Mouse (Mus musculus): ENCODE results near the gene Olfr556. TPM values are rescaled to one million over a fixed set of nuclear protein-coding genes. Genes with fewer than 3 reads are reported as not detected.
"Not testable (repeated sequence)": the region's sequence is repeated elsewhere in the genome, so short reads cannot be mapped to it uniquely, and the experiment has no call there.

Gene Olfr556
- polyA plus RNA-seq (2014; fragmentation: Nextera tagmentation; extraction: Ambion mirVana), result not detected in 2 replicates

GRCm38 (mm10) chr7:102664599-102664998 lies at the start of gene Olfr556:
TSS of gene Olfr556 (plus strand) at chr7:102664899.
- Histone ChIP-seq H3K4me1 (replicated peaks; ENCODE audit: control insufficient read depth, insufficient read depth, low read length) (no peaks in the 10 kb centered on the region), H3K4me3 (ENCODE audit: low read depth, low read length) (no peak within 1 kb of the TSS), H3K36me3 (ENCODE audit: control insufficient read depth, insufficient read depth, low read length) (no peaks in the 10 kb centered on the region), H3K27me3 (replicated peaks; ENCODE audit: control insufficient read depth, insufficient read depth, low read length) (no peaks in the 10 kb centered on the region), H3K9me3 (ENCODE audit: control insufficient read depth, low read length) (no peaks in the 10 kb centered on the region), H3K27ac (ENCODE audit: low read depth) (no peak within 1 kb of the TSS), H3K9ac (ENCODE audit: low read length) (no peak within 1 kb of the TSS), H3K4me2 (ENCODE audit: low read length) (no peak within 1 kb of the TSS)
- DNase-seq (ENCODE audit: low spot score) (no peak), ATAC-seq (replicated peaks; ENCODE audit: low FRiP score, low TSS enrichment, low read depth) (no peak)
- 31% methylated on average over 3 of the region's 3 CpGs for WGBS

GRCm38 (mm10) chr7:102618118-102618517 lies 46.6 kb upstream of the Olfr556 start, which contains the start of gene Olfr553:
TSS of gene Olfr553 (minus strand) at chr7:102618218.
- Histone ChIP-seq H3K4me3 (ENCODE audit: low read depth, low read length) (no peak within 1 kb of the TSS), H3K4me2 (ENCODE audit: low read length) (no peak within 1 kb of the TSS), H3K27ac (ENCODE audit: low read depth) (no peak within 1 kb of the TSS), H3K9ac (ENCODE audit: low read length) (no peak within 1 kb of the TSS), H3K4me1 (replicated peaks; ENCODE audit: control insufficient read depth, insufficient read depth, low read length) (no peaks in the 10 kb centered on the region), H3K36me3 (ENCODE audit: control insufficient read depth, insufficient read depth, low read length) (no peaks in the 10 kb centered on the region), H3K9me3 (ENCODE audit: control insufficient read depth, low read length) (no peaks in the 10 kb centered on the region), H3K27me3 (replicated peaks; ENCODE audit: control insufficient read depth, insufficient read depth, low read length) (no peaks in the 10 kb centered on the region)
- DNase-seq (ENCODE audit: low spot score) (no peak), ATAC-seq (replicated peaks; ENCODE audit: low FRiP score, low TSS enrichment, low read depth) (no peak)

DNA sequence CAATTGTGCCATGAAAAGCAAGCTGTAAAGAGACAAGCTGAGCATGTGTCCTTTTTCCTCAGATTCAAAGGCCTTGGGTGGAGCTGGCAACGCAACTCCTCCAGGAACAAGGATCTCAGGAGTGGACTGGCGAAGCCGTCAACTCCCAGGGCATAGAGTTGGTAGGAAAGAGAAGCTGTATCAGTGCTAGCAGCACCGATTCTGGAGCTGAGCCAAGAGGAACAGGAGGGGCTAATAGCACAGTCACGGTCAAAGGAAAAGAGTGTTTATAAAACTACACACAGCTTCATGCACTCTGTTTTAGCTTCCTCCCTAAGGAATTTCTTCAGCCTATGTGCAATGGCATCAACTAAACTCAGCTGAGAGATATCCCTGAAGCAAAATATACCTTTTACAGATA lies 45.1 kb upstream of the Olfr556 start:
- Histone ChIP-seq H3K9ac (ENCODE audit: low read length) (no peak overlapping the region), H3K27ac (ENCODE audit: low read depth) (no peak overlapping the region), H3K36me3 (ENCODE audit: control insufficient read depth, insufficient read depth, low read length) (no peaks in the 10 kb centered on the region), H3K4me2 (ENCODE audit: low read length) (no peak overlapping the region), H3K9me3 (ENCODE audit: control insufficient read depth, low read length) (no peaks in the 10 kb centered on the region), H3K27me3 (replicated peaks; ENCODE audit: control insufficient read depth, insufficient read depth, low read length) (no peaks in the 10 kb centered on the region), H3K4me1 (replicated peaks; ENCODE audit: control insufficient read depth, insufficient read depth, low read length) (no peaks in the 10 kb centered on the region), H3K4me3 (ENCODE audit: low read depth, low read length) (no peak overlapping the region)
- ATAC-seq (replicated peaks; ENCODE audit: low FRiP score, low TSS enrichment, low read depth), result no peak
- no peak for DNase-seq (ENCODE audit: low spot score)
- 56% methylated on average over 5 of the region's 5 CpGs for WGBS

DNA sequence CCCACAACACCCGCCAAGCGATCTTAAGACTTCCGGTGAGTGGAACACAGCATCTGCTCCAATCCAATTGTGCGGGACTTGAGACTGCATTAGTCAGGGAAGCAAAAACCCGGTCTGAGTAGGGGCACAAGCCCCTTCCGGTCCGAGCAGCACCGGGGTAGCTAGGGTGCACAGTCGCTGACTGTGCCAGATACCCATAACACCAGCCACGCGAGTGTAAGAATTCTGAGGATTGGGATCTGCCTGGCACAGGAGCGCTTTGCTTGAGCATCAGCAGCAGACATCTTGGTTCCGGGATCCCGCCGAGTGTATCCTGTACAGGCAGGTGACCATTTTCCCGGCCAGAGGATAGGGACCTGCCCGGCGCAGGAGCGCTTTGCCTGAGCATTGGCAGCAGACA lies 44.3 kb upstream of the Olfr556 start:
- not testable (repeated sequence) for H3K4me1 ChIP-seq (replicated peaks; ENCODE audit: control insufficient read depth, insufficient read depth, low read length); H3K4me2 ChIP-seq (ENCODE audit: low read length); H3K9ac ChIP-seq (ENCODE audit: low read length); H3K27ac ChIP-seq (ENCODE audit: low read depth); H3K9me3 ChIP-seq (ENCODE audit: control insufficient read depth, low read length); H3K36me3 ChIP-seq (ENCODE audit: control insufficient read depth, insufficient read depth, low read length); H3K4me3 ChIP-seq (ENCODE audit: low read depth, low read length); ATAC-seq (replicated peaks; ENCODE audit: low FRiP score, low TSS enrichment, low read depth); DNase-seq (ENCODE audit: low spot score); H3K27me3 ChIP-seq (replicated peaks; ENCODE audit: control insufficient read depth, insufficient read depth, low read length)
- WGBS, result 84% methylated on average over 17 of the region's 19 CpGs

DNA sequence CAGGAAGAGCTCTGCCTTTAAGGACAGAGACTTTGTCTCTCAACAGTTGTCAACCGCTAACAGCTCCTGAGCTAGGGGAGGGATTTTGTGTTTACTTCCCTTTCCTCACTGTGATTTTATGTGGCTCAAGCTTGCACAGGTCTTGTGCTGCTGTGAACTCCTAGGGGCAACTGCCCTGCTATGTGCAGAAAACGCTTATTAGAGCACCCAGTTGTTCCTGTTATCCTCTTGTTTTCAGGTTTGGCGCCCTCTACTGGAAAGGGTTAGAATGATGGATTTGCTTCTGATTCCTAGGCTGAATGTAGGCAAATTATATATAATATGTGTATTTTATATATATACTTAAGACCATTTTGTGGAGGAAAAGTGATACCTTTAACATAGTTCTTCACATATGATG lies 28.0 kb upstream of the Olfr556 start:
- H3K4me2 ChIP-seq (ENCODE audit: low read length), result no peak overlapping the region
- DNase-seq (ENCODE audit: low spot score), result peak; percentile 55
- H3K27ac ChIP-seq (ENCODE audit: low read depth), result no peak overlapping the region
- H3K4me3 ChIP-seq (ENCODE audit: low read depth, low read length), result no peak overlapping the region
- ATAC-seq (replicated peaks; ENCODE audit: low FRiP score, low TSS enrichment, low read depth), result no peak
- no peaks in the 10 kb centered on the region for H3K27me3 ChIP-seq (replicated peaks; ENCODE audit: control insufficient read depth, insufficient read depth, low read length)
- H3K9me3 ChIP-seq (ENCODE audit: control insufficient read depth, low read length), result no peaks in the 10 kb centered on the region
- no peaks in the 10 kb centered on the region for H3K36me3 ChIP-seq (ENCODE audit: control insufficient read depth, insufficient read depth, low read length)
- no peak overlapping the region for H3K9ac ChIP-seq (ENCODE audit: low read length)
- H3K4me1 ChIP-seq (replicated peaks; ENCODE audit: control insufficient read depth, insufficient read depth, low read length), result no peaks in the 10 kb centered on the region
- 26% methylated on average over 3 of the region's 3 CpGs for WGBS

- Histone ChIP-seq H3K36me3 (ENCODE audit: control insufficient read depth, insufficient read depth, low read length) (no peaks in the 10 kb centered on the region), H3K4me2 (ENCODE audit: low read length) (no peak within 1 kb of the TSS), H3K9ac (ENCODE audit: low read length) (no peak within 1 kb of the TSS), H3K4me3 (ENCODE audit: low read depth, low read length) (no peak within 1 kb of the TSS), H3K4me1 (replicated peaks; ENCODE audit: control insufficient read depth, insufficient read depth, low read length) (no peaks in the 10 kb centered on the region), H3K27ac (ENCODE audit: low read depth) (no peak within 1 kb of the TSS), H3K9me3 (ENCODE audit: control insufficient read depth, low read length) (no peaks in the 10 kb centered on the region), H3K27me3 (replicated peaks; ENCODE audit: control insufficient read depth, insufficient read depth, low read length) (no peaks in the 10 kb centered on the region)
- no peak for ATAC-seq (replicated peaks; ENCODE audit: low FRiP score, low TSS enrichment, low read depth)
- WGBS, result 49% methylated on average over 1 of the region's 1 CpGs
- DNase-seq (ENCODE audit: low spot score), result no peak
These were observed 26.6 kb upstream of the Olfr556 start, which contains the start of gene Olfr554 for GRCm38 (mm10) chr7:102638132-102638531. TSS of gene Olfr554 (plus strand) at chr7:102638432.

DNA sequence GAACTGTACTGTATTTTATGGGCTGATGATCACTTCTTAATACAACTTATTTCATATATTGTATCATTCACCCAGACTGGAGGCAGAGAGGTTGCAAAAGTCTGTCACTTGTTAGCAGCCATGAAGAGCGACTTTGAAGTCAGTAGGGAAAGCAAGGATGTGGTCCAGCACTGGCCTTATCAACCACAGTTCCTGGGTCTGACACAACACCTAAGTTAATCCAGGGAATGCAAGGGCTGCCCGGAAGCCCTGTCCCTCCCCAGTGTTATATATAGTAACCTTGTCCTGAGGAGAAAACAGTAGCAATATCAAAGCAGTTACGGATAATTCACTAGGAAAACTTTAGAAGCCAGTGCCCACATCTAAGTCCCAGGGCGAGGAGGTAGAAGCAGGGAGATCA lies 19.8 kb upstream of the Olfr556 start:
- ATAC-seq (replicated peaks; ENCODE audit: low FRiP score, low TSS enrichment, low read depth); H3K9me3 ChIP-seq (ENCODE audit: control insufficient read depth, low read length); DNase-seq (ENCODE audit: low spot score); H3K27me3 ChIP-seq (replicated peaks; ENCODE audit: control insufficient read depth, insufficient read depth, low read length); H3K27ac ChIP-seq (ENCODE audit: low read depth); H3K4me1 ChIP-seq (replicated peaks; ENCODE audit: control insufficient read depth, insufficient read depth, low read length); H3K4me3 ChIP-seq (ENCODE audit: low read depth, low read length); H3K36me3 ChIP-seq (ENCODE audit: control insufficient read depth, insufficient read depth, low read length); H3K4me2 ChIP-seq (ENCODE audit: low read length); H3K9ac ChIP-seq (ENCODE audit: low read length): not testable (repeated sequence)
- WGBS, result 81% methylated on average over 2 of the region's 4 CpGs

- H3K27me3 ChIP-seq (replicated peaks; ENCODE audit: control insufficient read depth, insufficient read depth, low read length), result no peaks in the 10 kb centered on the region
- H3K9me3 ChIP-seq (ENCODE audit: control insufficient read depth, low read length), result no peaks in the 10 kb centered on the region
- H3K4me2 ChIP-seq (ENCODE audit: low read length), result no peak within 1 kb of the TSS
- no peaks in the 10 kb centered on the region for H3K4me1 ChIP-seq (replicated peaks; ENCODE audit: control insufficient read depth, insufficient read depth, low read length)
- H3K27ac ChIP-seq (ENCODE audit: low read depth), result no peak within 1 kb of the TSS
- H3K4me3 ChIP-seq (ENCODE audit: low read depth, low read length), result no peak within 1 kb of the TSS
- 68% methylated on average over 1 of the region's 1 CpGs for WGBS
- DNase-seq (ENCODE audit: low spot score) (no peak), ATAC-seq (replicated peaks; ENCODE audit: low FRiP score, low TSS enrichment, low read depth) (no peak)
- no peak within 1 kb of the TSS for H3K9ac ChIP-seq (ENCODE audit: low read length)
- H3K36me3 ChIP-seq (ENCODE audit: control insufficient read depth, insufficient read depth, low read length), result no peaks in the 10 kb centered on the region
These were observed 6.2 kb upstream of the Olfr556 start, which contains the start of gene Olfr555 for GRCm38 (mm10) chr7:102658523-102658922. TSS of gene Olfr555 (plus strand) at chr7:102658823.

DNA sequence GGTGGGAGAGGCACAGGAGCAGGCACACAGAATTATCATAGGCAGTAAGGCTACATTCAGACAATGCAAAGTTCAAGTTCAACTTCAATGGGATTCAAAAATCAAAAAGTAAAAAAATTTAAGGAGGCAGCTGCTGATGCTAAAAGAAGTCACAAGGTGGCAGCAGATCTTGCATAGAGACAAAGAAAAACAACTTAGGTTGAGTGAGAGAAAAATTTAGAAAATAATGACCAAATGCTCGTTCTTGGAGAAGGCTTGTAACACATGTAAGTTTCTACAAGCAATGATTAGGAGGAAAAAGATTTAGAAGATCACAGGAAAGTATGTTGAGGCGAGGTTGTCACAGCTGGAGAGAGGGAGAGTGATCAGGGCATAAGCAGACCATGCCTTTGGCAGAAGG lies 679 bp downstream of the Olfr556 start:
- no peaks in the 10 kb centered on the region for H3K9me3 ChIP-seq (ENCODE audit: control insufficient read depth, low read length)
- WGBS, result 40% methylated on average over 2 of the region's 2 CpGs
- no peak overlapping the region for H3K9ac ChIP-seq (ENCODE audit: low read length)
- ATAC-seq (replicated peaks; ENCODE audit: low FRiP score, low TSS enrichment, low read depth) (no peak), DNase-seq (ENCODE audit: low spot score) (no peak)
- no peaks in the 10 kb centered on the region for H3K36me3 ChIP-seq (ENCODE audit: control insufficient read depth, insufficient read depth, low read length)
- H3K27ac ChIP-seq (ENCODE audit: low read depth), result no peak overlapping the region
- H3K4me2 ChIP-seq (ENCODE audit: low read length), result no peak overlapping the region
- no peaks in the 10 kb centered on the region for H3K4me1 ChIP-seq (replicated peaks; ENCODE audit: control insufficient read depth, insufficient read depth, low read length)
- H3K4me3 ChIP-seq (ENCODE audit: low read depth, low read length), result no peak overlapping the region
- H3K27me3 ChIP-seq (replicated peaks; ENCODE audit: control insufficient read depth, insufficient read depth, low read length), result no peaks in the 10 kb centered on the region

Data from intestine, embryonic 14.5 days (tissue).